Mouse (Mus musculus): ENCODE measurements around the gene Tmem245. TPM values are rescaled to one million over a fixed set of nuclear protein-coding genes. Genes with fewer than 3 reads are reported as not detected.

Tmem245 gene
- polyA plus RNA-seq, 1 experiment from 2014 or later, result 9.8 TPM

- H3K4me3 ChIP-seq, result no peak overlapping the region
- no peaks in the 10 kb centered on the region for H3K9me3 ChIP-seq
- no peak overlapping the region for H3K9ac ChIP-seq
- H3K36me3 ChIP-seq, result peaks cover 38% of the 10 kb centered on the region
- H3K4me1 ChIP-seq (replicated peaks), result no peaks in the 10 kb centered on the region
- no peak overlapping the region for H3K27ac ChIP-seq
- H3K4me2 ChIP-seq, result no peak overlapping the region
- no peaks in the 10 kb centered on the region for H3K27me3 ChIP-seq
- WGBS, result 93% methylated on average over 15 of the region's 15 CpGs
- no peak for ATAC-seq (ENCODE audit: low FRiP score)
Measured at GRCm38 (mm10) chr4:56915732-56916325, 31.4 kb downstream of the Tmem245 start.

GRCm38 (mm10) chr4:56914761-56915160, 32.5 kb downstream of the Tmem245 start:
- H3K4me2 ChIP-seq, result no peak overlapping the region
- H3K9ac ChIP-seq, result no peak overlapping the region
- peaks cover 45% of the 10 kb centered on the region for H3K36me3 ChIP-seq
- no peak overlapping the region for H3K27ac ChIP-seq
- 69% methylated on average over 1 of the region's 1 CpGs for WGBS
- H3K4me1 ChIP-seq (replicated peaks), result no peaks in the 10 kb centered on the region
- H3K4me3 ChIP-seq, result no peak overlapping the region
- ATAC-seq (ENCODE audit: low FRiP score), result no peak
- no peaks in the 10 kb centered on the region for H3K9me3 ChIP-seq
- no peaks in the 10 kb centered on the region for H3K27me3 ChIP-seq

GRCm38 (mm10) chr4:56914338-56914737, 32.9 kb downstream of the Tmem245 start:
- no peaks in the 10 kb centered on the region for H3K9me3 ChIP-seq
- no peak overlapping the region for H3K9ac ChIP-seq
- 93% methylated on average over 6 of the region's 6 CpGs for WGBS
- no peaks in the 10 kb centered on the region for H3K27me3 ChIP-seq
- peaks cover 50% of the 10 kb centered on the region for H3K36me3 ChIP-seq
- H3K4me1 ChIP-seq (replicated peaks), result no peaks in the 10 kb centered on the region
- H3K4me2 ChIP-seq, result no peak overlapping the region
- H3K27ac ChIP-seq, result no peak overlapping the region
- no peak overlapping the region for H3K4me3 ChIP-seq
- ATAC-seq (ENCODE audit: low FRiP score), result no peak

GRCm38 (mm10) chr4:56912382-56913001, 34.7 kb downstream of the Tmem245 start:
- H3K4me3 ChIP-seq, result no peak overlapping the region
- no peak overlapping the region for H3K9ac ChIP-seq
- no peaks in the 10 kb centered on the region for H3K4me1 ChIP-seq (replicated peaks)
- no peak overlapping the region for H3K4me2 ChIP-seq
- no peaks in the 10 kb centered on the region for H3K27me3 ChIP-seq
- H3K27ac ChIP-seq, result no peak overlapping the region
- H3K9me3 ChIP-seq, result no peaks in the 10 kb centered on the region
- ATAC-seq (ENCODE audit: low FRiP score), result no peak
- WGBS, result 93% methylated on average over 7 of the region's 7 CpGs
- H3K36me3 ChIP-seq, result peaks cover 58% of the 10 kb centered on the region

GRCm38 (mm10) chr4:56909568-56909967, 37.7 kb downstream of the Tmem245 start:
- Histone ChIP-seq H3K4me2 (no peak overlapping the region), H3K4me1 (replicated peaks) (no peaks in the 10 kb centered on the region), H3K9ac (no peak overlapping the region), H3K36me3 (peaks cover 57% of the 10 kb centered on the region), H3K4me3 (no peak overlapping the region), H3K27ac (no peak overlapping the region), H3K9me3 (no peaks in the 10 kb centered on the region), H3K27me3 (no peaks in the 10 kb centered on the region)
- ATAC-seq (ENCODE audit: low FRiP score), result no peak
- 89% methylated on average over 3 of the region's 3 CpGs for WGBS

GRCm38 (mm10) chr4:56907671-56908070, 39.6 kb downstream of the Tmem245 start:
- Histone ChIP-seq H3K27ac (no peak overlapping the region), H3K27me3 (no peaks in the 10 kb centered on the region), H3K4me1 (replicated peaks) (no peaks in the 10 kb centered on the region), H3K9me3 (no peaks in the 10 kb centered on the region), H3K4me2 (no peak overlapping the region), H3K9ac (no peak overlapping the region), H3K4me3 (no peak overlapping the region), H3K36me3 (peaks cover 65% of the 10 kb centered on the region)
- WGBS, result 94% methylated on average over 5 of the region's 5 CpGs
- no peak for ATAC-seq (ENCODE audit: low FRiP score)

- H3K27ac ChIP-seq, result no peak overlapping the region
- no peak overlapping the region for H3K9ac ChIP-seq
- 92% methylated on average over 3 of the region's 3 CpGs for WGBS
- no peaks in the 10 kb centered on the region for H3K27me3 ChIP-seq
- peaks cover 72% of the 10 kb centered on the region for H3K36me3 ChIP-seq
- no peaks in the 10 kb centered on the region for H3K9me3 ChIP-seq
- no peak overlapping the region for H3K4me2 ChIP-seq
- no peaks in the 10 kb centered on the region for H3K4me1 ChIP-seq (replicated peaks)
- no peak overlapping the region for H3K4me3 ChIP-seq
- ATAC-seq (ENCODE audit: low FRiP score), result no peak
Measured at GRCm38 (mm10) chr4:56906926-56907325, 40.3 kb downstream of the Tmem245 start.

GRCm38 (mm10) chr4:56905507-56905906, 41.7 kb downstream of the Tmem245 start:
- H3K4me2 ChIP-seq, result no peak overlapping the region
- no peak overlapping the region for H3K4me3 ChIP-seq
- no peaks in the 10 kb centered on the region for H3K9me3 ChIP-seq
- H3K9ac ChIP-seq, result no peak overlapping the region
- no peaks in the 10 kb centered on the region for H3K27me3 ChIP-seq
- no peaks in the 10 kb centered on the region for H3K4me1 ChIP-seq (replicated peaks)
- H3K36me3 ChIP-seq, result peaks cover 66% of the 10 kb centered on the region
- WGBS, result 94% methylated on average over 5 of the region's 5 CpGs
- ATAC-seq (ENCODE audit: low FRiP score), result no peak
- no peak overlapping the region for H3K27ac ChIP-seq

- WGBS, result 98% methylated on average over 2 of the region's 2 CpGs
- Histone ChIP-seq H3K36me3 (peaks cover 70% of the 10 kb centered on the region), H3K27me3 (no peaks in the 10 kb centered on the region), H3K9me3 (no peaks in the 10 kb centered on the region), H3K4me3 (no peak overlapping the region), H3K9ac (no peak overlapping the region), H3K4me2 (no peak overlapping the region), H3K4me1 (replicated peaks) (no peaks in the 10 kb centered on the region), H3K27ac (no peak overlapping the region)
- ATAC-seq (ENCODE audit: low FRiP score), result no peak
Measured at GRCm38 (mm10) chr4:56901671-56902070, 45.6 kb downstream of the Tmem245 start.

GRCm38 (mm10) chr4:56899216-56899615, 48.0 kb downstream of the Tmem245 start:
- Histone ChIP-seq H3K27ac (no peak overlapping the region), H3K27me3 (no peaks in the 10 kb centered on the region), H3K4me1 (replicated peaks) (no peaks in the 10 kb centered on the region), H3K36me3 (peaks cover 60% of the 10 kb centered on the region), H3K4me3 (no peak overlapping the region), H3K9me3 (no peaks in the 10 kb centered on the region), H3K9ac (no peak overlapping the region), H3K4me2 (no peak overlapping the region)
- WGBS, result 74% methylated on average over 8 of the region's 8 CpGs
- no peak for ATAC-seq (ENCODE audit: low FRiP score)

GRCm38 (mm10) chr4:56897511-56897910, 49.7 kb downstream of the Tmem245 start:
- no peaks in the 10 kb centered on the region for H3K27me3 ChIP-seq
- peaks cover 45% of the 10 kb centered on the region for H3K36me3 ChIP-seq
- H3K4me3 ChIP-seq, result no peak overlapping the region
- H3K9me3 ChIP-seq, result no peaks in the 10 kb centered on the region
- H3K4me2 ChIP-seq, result no peak overlapping the region
- H3K4me1 ChIP-seq (replicated peaks), result no peaks in the 10 kb centered on the region
- H3K9ac ChIP-seq, result no peak overlapping the region
- ATAC-seq (ENCODE audit: low FRiP score), result no peak
- WGBS, result 82% methylated on average over 3 of the region's 3 CpGs
- H3K27ac ChIP-seq, result no peak overlapping the region

GRCm38 (mm10) chr4:56894196-56894595, 53.0 kb downstream of the Tmem245 start:
- Histone ChIP-seq H3K27me3 (no peaks in the 10 kb centered on the region), H3K36me3 (peaks cover 36% of the 10 kb centered on the region), H3K4me2 (no peak overlapping the region), H3K9ac (no peak overlapping the region), H3K9me3 (no peaks in the 10 kb centered on the region), H3K4me3 (no peak overlapping the region), H3K4me1 (replicated peaks) (no peaks in the 10 kb centered on the region), H3K27ac (no peak overlapping the region)
- ATAC-seq (ENCODE audit: low FRiP score), result no peak
- 92% methylated on average over 3 of the region's 3 CpGs for WGBS

GRCm38 (mm10) chr4:56892501-56893115, 54.6 kb downstream of the Tmem245 start:
- H3K4me2 ChIP-seq, result no peak overlapping the region
- WGBS, result 92% methylated on average over 6 of the region's 6 CpGs
- no peak overlapping the region for H3K9ac ChIP-seq
- H3K4me3 ChIP-seq, result no peak overlapping the region
- H3K36me3 ChIP-seq, result peaks cover 34% of the 10 kb centered on the region
- ATAC-seq (ENCODE audit: low FRiP score), result no peak
- H3K9me3 ChIP-seq, result no peaks in the 10 kb centered on the region
- no peak overlapping the region for H3K27ac ChIP-seq
- no peaks in the 10 kb centered on the region for H3K4me1 ChIP-seq (replicated peaks)
- no peaks in the 10 kb centered on the region for H3K27me3 ChIP-seq
